Mouse (Mus musculus): ENCODE measurements around the gene Slfn8.

DNA sequence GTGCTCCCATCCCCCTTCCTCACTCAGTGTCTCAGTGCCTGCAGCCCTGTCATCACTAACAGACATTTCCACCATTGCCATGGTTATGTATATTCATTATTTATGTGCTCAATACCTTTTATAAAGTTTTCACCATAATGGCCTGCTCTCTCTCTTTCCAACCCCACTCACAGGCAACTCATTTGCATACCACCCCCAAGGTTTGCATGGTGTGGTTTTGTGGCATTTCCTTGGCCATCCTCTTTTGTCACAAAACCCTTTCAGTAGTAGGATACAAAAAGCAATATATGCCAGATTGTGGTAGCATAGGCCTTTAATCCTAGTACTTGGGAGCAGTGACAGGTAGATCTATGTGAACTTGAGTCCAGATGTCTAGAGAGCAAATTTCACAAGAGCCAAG, 4.5 kb downstream of the Slfn8 start:
- no peak for TF ChIP-seq EP300 (IDR thresholded peaks at IDR 0.05; ENCODE audit: low read depth)
- TF ChIP-seq CTCF (IDR thresholded peaks at IDR 0.05; ENCODE audit: low read depth): no peak
